Mouse (Mus musculus): ENCODE data around the gene Babam2. TPM values are rescaled to one million over a fixed set of nuclear protein-coding genes. Genes with fewer than 3 reads are reported as not detected.

Gene Babam2
- total and polyA plus RNA-seq, 2 experiments from 2014 or later, result 30.9 to 58.9 TPM

DNA sequence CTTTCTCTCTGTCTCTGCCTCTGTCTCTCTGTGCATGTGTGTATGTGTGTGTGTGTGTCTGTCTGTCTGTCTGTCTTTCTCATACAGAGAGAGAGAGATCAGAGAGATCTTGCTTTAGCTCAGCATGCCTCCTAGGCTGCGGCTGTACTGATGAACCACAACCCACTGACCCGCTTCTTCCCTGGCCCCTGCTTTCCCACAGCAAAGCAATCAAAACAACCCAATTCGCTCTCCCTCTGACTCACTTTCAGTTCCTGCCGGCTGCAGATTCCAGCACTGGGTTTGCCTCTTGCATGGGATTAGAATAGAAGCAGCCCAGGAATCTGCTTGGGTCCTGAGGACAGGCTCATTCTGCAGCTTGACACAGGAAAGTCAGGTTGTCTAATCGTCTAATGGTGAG is 392.0 kb downstream of the Babam2 start:
- TF ChIP-seq CTCF (IDR thresholded peaks at IDR 0.05), result no peak
- ATAC-seq (ENCODE audit: low FRiP score), result no peak

DNA sequence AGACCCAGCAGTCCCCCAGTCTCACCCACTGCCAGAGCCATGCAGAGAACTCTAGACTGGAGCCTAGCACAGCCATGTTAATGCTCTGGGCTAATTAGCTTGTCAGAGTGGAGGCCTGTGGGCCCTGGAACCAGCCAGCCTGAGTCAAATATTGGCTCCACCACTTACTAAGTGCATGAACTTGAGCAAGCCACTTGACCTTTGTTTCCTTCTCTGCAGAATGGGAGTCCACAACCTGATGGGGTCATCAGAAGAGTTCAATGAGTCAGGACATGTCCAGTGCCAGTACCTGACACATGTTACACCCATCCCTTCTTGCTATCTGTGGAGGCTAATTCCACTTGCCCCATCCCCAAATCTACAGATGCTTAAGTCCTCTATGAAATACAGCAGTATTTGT is 394.8 kb downstream of the Babam2 start:
- ATAC-seq (ENCODE audit: low FRiP score) (no peak), DNase-seq (ENCODE audit: low spot score) (no peak)
- H3K36me3 ChIP-seq (ENCODE audit: insufficient read depth, low read length), result no peaks in the 10 kb centered on the region
- H3K9me3 ChIP-seq (ENCODE audit: low read length), result no peaks in the 10 kb centered on the region
- no peak overlapping the region for H3K27ac ChIP-seq (ENCODE audit: low read depth, low read length)
- H3K4me3 ChIP-seq (ENCODE audit: low read depth, low read length), result no peak overlapping the region
- H3K27me3 ChIP-seq (ENCODE audit: insufficient read depth, low read length), result no peaks in the 10 kb centered on the region
- H3K9ac ChIP-seq (replicated peaks; ENCODE audit: low read length, poor library complexity, severe bottlenecking), result no peak overlapping the region
- TF ChIP-seq CTCF (IDR thresholded peaks at IDR 0.05), result no peak
- no peak overlapping the region for H3K4me2 ChIP-seq (ENCODE audit: low read depth, low read length, poor library complexity, severe bottlenecking)
- no peaks in the 10 kb centered on the region for H3K4me1 ChIP-seq (ENCODE audit: insufficient read depth, low read length)

More for the DNA sequence above, 392.0 kb downstream of the Babam2 start:
- no peak overlapping the region for H3K4me2 ChIP-seq (ENCODE audit: low read depth, low read length, poor library complexity, severe bottlenecking)
- no peaks in the 10 kb centered on the region for H3K9me3 ChIP-seq (ENCODE audit: low read length)
- H3K4me1 ChIP-seq (ENCODE audit: insufficient read depth, low read length), result no peaks in the 10 kb centered on the region
- no peaks in the 10 kb centered on the region for H3K27me3 ChIP-seq (ENCODE audit: insufficient read depth, low read length)
- DNase-seq (ENCODE audit: low spot score), result no peak
- 0 out of 2 replicates have a peak, but pooled peaks cover 2% of the 10 kb centered on the region for H3K36me3 ChIP-seq (ENCODE audit: insufficient read depth, low read length)
- H3K9ac ChIP-seq (replicated peaks; ENCODE audit: low read length, poor library complexity, severe bottlenecking), result no peak overlapping the region
- no peak overlapping the region for H3K27ac ChIP-seq (ENCODE audit: low read depth, low read length)
- H3K4me3 ChIP-seq (ENCODE audit: low read depth, low read length), result no peak overlapping the region
- WGBS, result 50% methylated on average over 5 of the region's 5 CpGs

DNA sequence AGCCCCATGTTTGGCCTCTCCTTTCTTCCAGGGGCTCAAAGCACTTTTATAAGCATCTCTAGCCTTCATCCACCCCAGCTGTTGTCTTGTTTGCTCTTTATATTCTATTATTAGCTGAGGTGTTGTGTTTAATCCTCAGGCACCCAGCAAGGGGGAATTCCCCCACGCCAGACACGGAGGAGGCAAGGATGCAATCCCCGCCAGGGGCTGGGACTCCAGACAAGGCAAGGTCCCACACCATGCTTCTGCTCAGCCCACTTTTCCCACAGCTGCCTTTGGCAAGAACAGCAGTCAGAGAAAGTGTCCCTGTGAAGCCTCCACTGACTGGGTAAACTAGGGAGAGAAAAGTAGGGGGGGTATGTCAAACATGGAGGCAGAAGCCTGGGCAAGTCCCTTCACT is 401.2 kb downstream of the Babam2 start:
- no peaks in the 10 kb centered on the region for H3K4me1 ChIP-seq (ENCODE audit: insufficient read depth, low read length)
- ATAC-seq (ENCODE audit: low FRiP score) (no peak), DNase-seq (ENCODE audit: low spot score) (no peak)
- WGBS, result 57% methylated on average over 3 of the region's 3 CpGs
- no peaks in the 10 kb centered on the region for H3K27me3 ChIP-seq (ENCODE audit: insufficient read depth, low read length)
- H3K9me3 ChIP-seq (ENCODE audit: low read length), result no peaks in the 10 kb centered on the region
- H3K27ac ChIP-seq (ENCODE audit: low read depth, low read length), result no peak overlapping the region
- TF ChIP-seq CTCF (IDR thresholded peaks at IDR 0.05), result no peak
- no peak overlapping the region for H3K4me3 ChIP-seq (ENCODE audit: low read depth, low read length)
- H3K9ac ChIP-seq (replicated peaks; ENCODE audit: low read length, poor library complexity, severe bottlenecking), result no peak overlapping the region
- no peaks in the 10 kb centered on the region for H3K36me3 ChIP-seq (ENCODE audit: insufficient read depth, low read length)
- no peak overlapping the region for H3K4me2 ChIP-seq (ENCODE audit: low read depth, low read length, poor library complexity, severe bottlenecking)

DNA sequence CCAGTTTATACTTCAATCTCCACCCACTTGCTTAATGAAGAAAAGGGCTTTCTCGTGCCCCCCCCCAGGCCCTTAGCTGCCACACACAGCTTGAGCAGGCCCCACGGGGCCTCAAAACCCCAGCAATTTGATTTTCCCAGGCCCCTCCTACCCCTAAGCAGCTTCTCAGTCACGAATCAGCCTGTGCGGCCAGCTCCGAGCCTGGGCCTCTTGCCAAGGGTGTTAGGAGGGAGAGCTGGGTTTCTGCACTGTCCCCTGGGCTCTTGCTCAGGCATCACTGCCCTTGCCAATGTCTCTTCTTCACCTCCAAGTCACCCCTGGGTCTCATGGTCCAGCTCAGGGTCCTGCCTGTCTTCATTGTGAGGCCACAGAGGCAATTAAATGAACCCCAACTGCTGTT is 405.0 kb downstream of the Babam2 start:
- no peaks in the 10 kb centered on the region for H3K27me3 ChIP-seq (ENCODE audit: insufficient read depth, low read length)
- TF ChIP-seq CTCF (IDR thresholded peaks at IDR 0.05), result no peak
- no peaks in the 10 kb centered on the region for H3K36me3 ChIP-seq (ENCODE audit: insufficient read depth, low read length)
- peak; percentile 68 for DNase-seq (ENCODE audit: low spot score)
- H3K9ac ChIP-seq (replicated peaks; ENCODE audit: low read length, poor library complexity, severe bottlenecking), result no peak overlapping the region
- H3K4me2 ChIP-seq (ENCODE audit: low read depth, low read length, poor library complexity, severe bottlenecking), result no peak overlapping the region
- H3K4me3 ChIP-seq (ENCODE audit: low read depth, low read length), result no peak overlapping the region
- no peaks in the 10 kb centered on the region for H3K4me1 ChIP-seq (ENCODE audit: insufficient read depth, low read length)
- no peak overlapping the region for H3K27ac ChIP-seq (ENCODE audit: low read depth, low read length)
- H3K9me3 ChIP-seq (ENCODE audit: low read length), result no peaks in the 10 kb centered on the region
- ATAC-seq (ENCODE audit: low FRiP score), result no peak; the same call in 1 of the 2 replicates
- WGBS, result 33% methylated on average over 5 of the region's 5 CpGs

DNA sequence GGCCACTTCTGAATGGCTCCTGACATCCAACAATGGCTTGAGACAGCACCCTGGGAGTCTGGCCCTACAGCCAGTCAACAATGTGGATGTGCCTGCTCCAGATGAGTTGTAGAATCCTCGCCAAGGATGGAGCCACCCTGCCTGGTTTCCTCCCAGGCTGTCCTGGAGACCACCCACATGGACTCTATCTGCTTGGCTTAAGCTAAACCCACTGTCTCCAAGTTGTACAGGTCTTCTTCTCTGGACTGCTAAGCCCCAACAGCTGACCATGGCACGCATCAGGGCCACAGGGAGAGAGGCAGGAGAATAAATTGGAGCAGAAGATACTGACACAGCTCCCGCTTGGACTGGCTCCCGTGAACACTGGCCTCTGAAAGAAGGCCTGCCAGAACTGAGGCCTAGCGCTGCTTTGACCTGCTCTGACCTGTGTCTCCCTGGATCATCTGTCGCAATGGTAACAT is 405.5 kb downstream of the Babam2 start:
- no peak overlapping the region for H3K9ac ChIP-seq (replicated peaks; ENCODE audit: low read length, poor library complexity, severe bottlenecking)
- H3K4me2 ChIP-seq (ENCODE audit: low read depth, low read length, poor library complexity, severe bottlenecking), result no peak overlapping the region
- no peak for ATAC-seq (ENCODE audit: low FRiP score)

DNA sequence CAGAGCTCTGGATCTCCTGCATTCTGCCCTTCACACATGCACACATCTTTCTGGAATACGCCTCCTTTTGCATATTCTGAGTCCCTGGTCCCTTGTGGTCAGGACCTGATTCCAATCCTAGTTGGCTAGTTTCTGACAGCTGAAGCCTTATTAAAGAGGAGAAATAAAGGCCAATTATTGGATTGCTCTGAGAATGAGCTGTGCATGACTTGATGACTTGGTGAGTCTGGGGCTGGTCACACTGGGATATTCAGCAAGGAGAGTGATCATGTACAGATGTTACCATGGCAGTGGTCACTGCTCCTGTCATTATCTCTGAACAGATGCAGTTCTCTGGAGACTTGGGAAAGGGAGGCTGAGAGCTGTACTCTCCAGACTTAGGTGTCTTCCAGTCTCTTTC is 406.1 kb downstream of the Babam2 start:
- no peaks in the 10 kb centered on the region for H3K36me3 ChIP-seq (ENCODE audit: insufficient read depth, low read length)
- 95% methylated on average over 1 of the region's 1 CpGs for WGBS
- no peak for TF ChIP-seq CTCF (IDR thresholded peaks at IDR 0.05)

More for the DNA sequence above, 405.5 kb downstream of the Babam2 start:
- no peaks in the 10 kb centered on the region for H3K9me3 ChIP-seq (ENCODE audit: low read length)
- no peak overlapping the region for H3K4me3 ChIP-seq (ENCODE audit: low read depth, low read length)
- DNase-seq (ENCODE audit: low spot score), result no peak
- no peaks in the 10 kb centered on the region for H3K36me3 ChIP-seq (ENCODE audit: insufficient read depth, low read length)
- H3K27me3 ChIP-seq (ENCODE audit: insufficient read depth, low read length), result no peaks in the 10 kb centered on the region
- WGBS, result 82% methylated on average over 6 of the region's 6 CpGs
- TF ChIP-seq CTCF (IDR thresholded peaks at IDR 0.05), result no peak
- no peaks in the 10 kb centered on the region for H3K4me1 ChIP-seq (ENCODE audit: insufficient read depth, low read length)
- no peak overlapping the region for H3K27ac ChIP-seq (ENCODE audit: low read depth, low read length)

More for the DNA sequence above, 406.1 kb downstream of the Babam2 start:
- Histone ChIP-seq H3K4me3 (ENCODE audit: low read depth, low read length) (no peak overlapping the region), H3K27me3 (ENCODE audit: insufficient read depth, low read length) (no peaks in the 10 kb centered on the region), H3K4me2 (ENCODE audit: low read depth, low read length, poor library complexity, severe bottlenecking) (no peak overlapping the region), H3K9me3 (ENCODE audit: low read length) (no peaks in the 10 kb centered on the region), H3K9ac (replicated peaks; ENCODE audit: low read length, poor library complexity, severe bottlenecking) (no peak overlapping the region), H3K4me1 (ENCODE audit: insufficient read depth, low read length) (no peaks in the 10 kb centered on the region), H3K27ac (ENCODE audit: low read depth, low read length) (no peak overlapping the region)
- no peak for ATAC-seq (ENCODE audit: low FRiP score)
- no peak for DNase-seq (ENCODE audit: low spot score)
